Mouse (Mus musculus): ENCODE data around the gene Gm37240.

- TF ChIP-seq CTCF (IDR thresholded peaks at IDR 0.05; ENCODE audit: borderline replicate concordance, insufficient read depth, low read depth, low read length): no peak
- TF ChIP-seq POLR2A (IDR thresholded peaks at IDR 0.05; ENCODE audit: borderline replicate concordance, insufficient read depth, low read length): no peak
These were observed 902.1 kb downstream of the Gm37240 start for GRCm38 (mm10) chr3:84985121-84985625.
